Comparison of ENCODE assay signal across 9 mouse cellular contexts in the genomic region with DNA sequence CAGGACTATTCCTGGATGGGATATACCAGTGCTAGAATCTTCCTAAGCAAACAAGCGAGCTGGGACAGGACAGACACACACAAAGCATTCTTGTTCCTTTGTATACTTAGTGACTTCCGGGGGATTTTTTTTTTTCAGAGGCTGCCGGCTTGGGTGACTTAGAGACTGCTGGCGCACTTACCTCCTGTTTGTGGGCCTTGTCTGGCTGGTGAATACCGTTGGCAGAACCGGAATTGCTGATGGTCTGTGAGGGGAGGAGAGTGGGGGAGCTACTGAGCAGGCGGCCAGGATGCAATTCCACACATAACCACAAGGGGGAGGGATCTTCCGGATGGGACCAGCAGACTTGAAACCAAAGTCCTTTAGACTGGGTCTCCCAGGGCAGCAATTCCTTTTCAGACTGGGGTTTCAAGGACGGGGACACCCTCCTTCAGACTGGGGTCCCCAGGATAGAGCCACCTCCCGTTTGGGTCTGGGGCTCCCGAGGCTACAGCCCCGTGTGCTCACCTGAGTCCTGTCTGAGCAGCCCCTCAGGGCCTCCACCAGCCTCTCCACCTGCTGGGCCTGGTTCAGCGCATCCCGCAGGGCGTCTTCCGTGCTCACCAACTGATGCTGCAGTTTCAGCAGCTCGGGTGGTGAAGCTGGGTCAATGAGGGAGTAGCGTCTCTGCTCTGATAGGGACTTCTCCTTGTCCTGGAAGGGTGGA. TPM values are rescaled to one million over a fixed set of nuclear protein-coding genes. Genes with fewer than 3 reads are reported as not detected.
A peak's percentile ranks its signal among the peaks of the same experiment; 100 is the strongest.
DNase-seq lines count a peak whose midpoint lies in the region; ATAC-seq and TF ChIP-seq lines count a peak whose summit lies in the region.
"Had no signal": no experiment of that assay in that cellular context is flagged by ENCODE, and none has a peak within 500 bp of the region (broad histone marks: within the 10 kb centered on the region; RNA-seq: fewer than 3 reads in every experiment).

No protein-coding gene starts in this region.

- peak; percentile 98 to 99 for TF ChIP-seq CTCF in CH12.LX (conservative IDR thresholded peaks at IDR 0.05 in 1 of 2, IDR thresholded peaks at IDR 0.05 in 1 of 2; ENCODE audit: low read depth in 2 of 2, low read length in 2 of 2)

- in situ Hi-C loops in CH12.LX (cut with MboI; ENCODE audit: low pct_ligation_motif_present, low pct_unique_long_range_greater_than_20kb, low sequenced_read_pairs): loop anchor here (5.0 kb wide), 2 partner anchors 125 to 310 kb away; partner anchors contain the start of genes Gtf2ird2 and Lat2

- peaks cover 25 to 62% of the 10 kb centered on the region in 2 experiments for H3K4me1 ChIP-seq in CH12.LX (ENCODE audit: control insufficient read depth in 1 of 2, insufficient read depth in 2 of 2)
- no peaks in the 10 kb centered on the region for H3K4me1 ChIP-seq in forebrain, embryonic 11.5 days (replicated peaks; ENCODE audit: control insufficient read depth, insufficient read depth, low read length)
- H3K4me1 ChIP-seq in heart, embryonic 16.5 days (ENCODE audit: control insufficient read depth, insufficient read depth, low read length): peaks cover 2% of the 10 kb centered on the region; the same call in 1 of the 2 replicates
- H3K4me1 ChIP-seq in liver, embryonic 15.5 days (replicated peaks): peaks cover 24% of the 10 kb centered on the region
- peaks cover 13% of the 10 kb centered on the region for H3K4me1 ChIP-seq in neural tube, embryonic 15.5 days

- H3K4me2 ChIP-seq in CH12.LX (ENCODE audit: insufficient read depth, low read depth, poor library complexity, severe bottlenecking): peak overlapping the region; percentile 48
- no peak overlapping the region for H3K4me2 ChIP-seq in forebrain, embryonic 11.5 days (ENCODE audit: low read depth, low read length, severe bottlenecking)
- no peak overlapping the region for H3K4me2 ChIP-seq in heart, embryonic 16.5 days (ENCODE audit: low read depth, low read length)
- H3K4me2 ChIP-seq in liver, embryonic 15.5 days: 0 out of 2 replicates have a peak overlapping the region, but pooled peaks have one; percentile 23
- no peak overlapping the region for H3K4me2 ChIP-seq in neural tube, embryonic 15.5 days
- H3K4me2 ChIP-seq: limb, embryonic 15.5 days had no signal

- DNase-seq in CH12.LX (ENCODE audit: extremely low read depth): peak; percentile 95
- peak; percentile 85 for DNase-seq in c-Kit-positive CD71-negative TER-119-negative erythroid progenitor cells, embryonic 14.5 days (ENCODE audit: low read depth)
- peak; percentile 92 for DNase-seq in forebrain, embryonic 11.5 days (ENCODE audit: low spot score)
- DNase-seq in kidney, postnatal 25 days: peak; percentile 87 to 90
- DNase-seq in testis, postnatal 10 days (ENCODE audit: low spot score): peak; percentile 91

- dilution Hi-C loops in CH12.LX (cut with MboI; ENCODE audit: extremely low pct_ligation_motif_present, extremely low pct_unique_long_range_greater_than_20kb, low sequenced_read_pairs): no loop called here

- TF ChIP-seq POLR2A in CH12.LX (IDR thresholded peaks at IDR 0.05; ENCODE audit: low read depth, low read length): peak; percentile 52; the same call in 1 of the 2 replicates

- peak overlapping the region; percentile 40 for H3K27ac ChIP-seq in CH12.LX (ENCODE audit: insufficient read depth, low read depth)
- no peak overlapping the region for H3K27ac ChIP-seq in forebrain, embryonic 11.5 days (ENCODE audit: low read depth, low read length)
- peak overlapping the region; percentile 56; the same call in 1 of the 2 replicates for H3K27ac ChIP-seq in heart, embryonic 16.5 days (ENCODE audit: low read length)
- no peak overlapping the region for H3K27ac ChIP-seq in liver, embryonic 15.5 days (replicated peaks)
- peak overlapping the region; percentile 58 for H3K27ac ChIP-seq in neural tube, embryonic 15.5 days (replicated peaks)
- H3K27ac ChIP-seq: limb, embryonic 15.5 days had no signal

- no peaks in the 10 kb centered on the region for H3K79me2 ChIP-seq in CH12.LX (replicated peaks; ENCODE audit: control insufficient read depth, extremely low read depth, insufficient read depth, poor library complexity, severe bottlenecking)

- ATAC-seq in forebrain, embryonic 11.5 days (replicated peaks; ENCODE audit: low FRiP score): peak; percentile 52; the same call in 1 of the 2 replicates
- ATAC-seq in heart, embryonic 16.5 days (replicated peaks; ENCODE audit: extremely low read depth, insufficient read depth, low FRiP score): 0 out of 2 replicates have a peak, but pooled peaks have one; percentile 24
- ATAC-seq in liver, embryonic 15.5 days (ENCODE audit: insufficient read depth): no peak
- ATAC-seq in neural tube, embryonic 15.5 days (ENCODE audit: low FRiP score): no peak

- peak overlapping the region; percentile 45; the same call in 1 of the 2 replicates for H3K9ac ChIP-seq in CH12.LX (ENCODE audit: insufficient read depth, low read depth)
- H3K9ac ChIP-seq in forebrain, embryonic 11.5 days (ENCODE audit: low read length): no peak overlapping the region
- 0 out of 2 replicates have a peak overlapping the region, but pooled peaks have one; percentile 4 for H3K9ac ChIP-seq in heart, embryonic 16.5 days (ENCODE audit: low read length)
- no peak overlapping the region for H3K9ac ChIP-seq in liver, embryonic 15.5 days
- H3K9ac ChIP-seq in neural tube, embryonic 15.5 days (replicated peaks): no peak overlapping the region
- H3K9ac ChIP-seq: limb, embryonic 15.5 days had no signal

- peaks cover 0 to 57% of the 10 kb centered on the region in 2 experiments for H3K36me3 ChIP-seq in CH12.LX (replicated peaks in 1 of 2; ENCODE audit: control insufficient read depth in 1 of 2, insufficient read depth in 1 of 2, low read length in 1 of 2)
- peaks cover 6% of the 10 kb centered on the region; the same call in 1 of the 2 replicates for H3K36me3 ChIP-seq in forebrain, embryonic 11.5 days (ENCODE audit: control insufficient read depth, insufficient read depth, low read length)
- H3K36me3 ChIP-seq in heart, embryonic 16.5 days (ENCODE audit: control insufficient read depth, insufficient read depth): no peaks in the 10 kb centered on the region; the same call in 1 of the 2 replicates
- peaks cover 4% of the 10 kb centered on the region; the same call in 1 of the 2 replicates for H3K36me3 ChIP-seq in liver, embryonic 15.5 days (replicated peaks)
- peaks cover 70% of the 10 kb centered on the region for H3K36me3 ChIP-seq in neural tube, embryonic 15.5 days

- peak overlapping the region; percentile 5 to 34 (median 30) for H3K4me3 ChIP-seq in CH12.LX (replicated peaks in 1 of 3; ENCODE audit: low read depth in 2 of 3, low read length in 2 of 3, poor library complexity in 1 of 3)
- no peak overlapping the region for H3K4me3 ChIP-seq in forebrain, embryonic 11.5 days (ENCODE audit: low read depth, low read length)
- H3K4me3 ChIP-seq in heart, embryonic 16.5 days (ENCODE audit: low read length): no peak overlapping the region
- no peak overlapping the region for H3K4me3 ChIP-seq in liver, embryonic 15.5 days (replicated peaks)
- no peak overlapping the region for H3K4me3 ChIP-seq in neural tube, embryonic 15.5 days (replicated peaks)
- H3K4me3 ChIP-seq: limb, embryonic 15.5 days had no signal

- TF ChIP-seq RAD21 in CH12.LX (IDR thresholded peaks at IDR 0.05; ENCODE audit: low read depth, low read length): peak; percentile 24

- no peaks in the 10 kb centered on the region for H3K27me3 ChIP-seq in CH12.LX (replicated peaks)
- no peaks in the 10 kb centered on the region for H3K27me3 ChIP-seq in forebrain, embryonic 11.5 days (ENCODE audit: control insufficient read depth, insufficient read depth, low read length)
- H3K27me3 ChIP-seq in heart, embryonic 16.5 days (ENCODE audit: control insufficient read depth, insufficient read depth, low read length): no peaks in the 10 kb centered on the region
- no peaks in the 10 kb centered on the region for H3K27me3 ChIP-seq in liver, embryonic 15.5 days
- H3K27me3 ChIP-seq in neural tube, embryonic 15.5 days (replicated peaks): no peaks in the 10 kb centered on the region
- H3K27me3 ChIP-seq: limb, embryonic 15.5 days had no signal

- no peaks in the 10 kb centered on the region for H3K9me3 ChIP-seq in CH12.LX (replicated peaks; ENCODE audit: low read length)
- no peaks in the 10 kb centered on the region for H3K9me3 ChIP-seq in forebrain, embryonic 11.5 days (ENCODE audit: control insufficient read depth, low read length)
- H3K9me3 ChIP-seq in heart, embryonic 16.5 days (replicated peaks; ENCODE audit: control insufficient read depth, low read length): no peaks in the 10 kb centered on the region
- H3K9me3 ChIP-seq in liver, embryonic 15.5 days (replicated peaks): no peaks in the 10 kb centered on the region
- no peaks in the 10 kb centered on the region for H3K9me3 ChIP-seq in neural tube, embryonic 15.5 days (replicated peaks)
- H3K9me3 ChIP-seq: limb, embryonic 15.5 days had no signal

- TF ChIP-seq EP300 in CH12.LX (IDR thresholded peaks at IDR 0.05; ENCODE audit: low read length): peak; percentile 30; the same call in 1 of the 2 replicates

- 27% methylated on average over 18 of the region's 18 CpGs for WGBS in forebrain, embryonic 11.5 days
- 26% methylated on average over 18 of the region's 18 CpGs for WGBS in heart, embryonic 16.5 days
- 26% methylated on average over 18 of the region's 18 CpGs for WGBS in liver, embryonic 15.5 days (ENCODE audit: insufficient replicate concordance)
- 27% methylated on average over 18 of the region's 18 CpGs for WGBS in neural tube, embryonic 15.5 days

TF ChIP-seq in CH12.LX, 34 proteins besides CTCF, POLR2A, EP300 and RAD21 (continues in another document):
- TF ChIP-seq UBTF (IDR thresholded peaks at IDR 0.05; ENCODE audit: low read depth, low read length) (peak; percentile 69; the same call in 1 of the 2 replicates), ETS1 (conservative IDR thresholded peaks at IDR 0.05; ENCODE audit: low read depth, low read length) (peak; percentile 49; the same call in 1 of the 2 replicates), MEF2A (IDR thresholded peaks at IDR 0.05; ENCODE audit: borderline replicate concordance, low read depth, low read length) (peak; percentile 63; the same call in 1 of the 2 replicates), TBP (conservative IDR thresholded peaks at IDR 0.05; ENCODE audit: low read depth, low read length) (0 out of 2 replicates have a peak, but pooled peaks have one; percentile 49), JUN (IDR thresholded peaks at IDR 0.05; ENCODE audit: insufficient read depth, low read depth, low read length) (no peak), KAT2A (IDR thresholded peaks at IDR 0.05; ENCODE audit: insufficient replicate concordance, low read length) (0 out of 2 replicates have a peak, but pooled peaks have one; percentile 15)

RNA-seq across cellular contexts. Expression of gene Gtf2ird1, which starts 35.3 kb away (rescaled TPM):
- total RNA-seq in CH12.LX (2012; rRNA removed) (12.2 and 13.1 TPM in 2 replicates), CH12.LX (2014; rRNA removed) (12.8 and 13.3 TPM in 2 replicates)
- polyA plus RNA-seq in CH12.LX (2012; ENCODE audit: insufficient read length, low read depth): 32.0 and 39.0 TPM in 2 replicates
- polyA plus RNA-seq in forebrain, embryonic 11.5 days (2014; fragmentation: Nextera tagmentation; extraction: Ambion mirVana): 99.8 and 103 TPM in 2 replicates
- 48.2 and 50.7 TPM in 2 replicates for polyA plus RNA-seq in heart, embryonic 16.5 days (2015; fragmentation: Nextera tagmentation; extraction: Ambion mirVana)
- 10.2 and 14.2 TPM in 2 replicates for polyA plus RNA-seq in liver, embryonic 15.5 days (2015; fragmentation: Nextera tagmentation; extraction: Ambion mirVana)
- 62.6 and 64.9 TPM in 2 replicates for polyA plus RNA-seq in neural tube, embryonic 15.5 days (2015; fragmentation: Nextera tagmentation; extraction: Ambion mirVana)

Comparison
In these comparisons a context has a peak if more than half of its experiments do, and no peak if none do; other contexts are left out.
1. H3K27ac ChIP-seq: peak in CH12.LX (single experiment), heart, embryonic 16.5 days (single experiment) and neural tube, embryonic 15.5 days (single experiment); none in forebrain, embryonic 11.5 days (single experiment) and liver, embryonic 15.5 days (single experiment).
2. H3K4me2 ChIP-seq: peak in CH12.LX (single experiment) and liver, embryonic 15.5 days (single experiment); none in forebrain, embryonic 11.5 days (single experiment), heart, embryonic 16.5 days (single experiment) and neural tube, embryonic 15.5 days (single experiment).
3. H3K4me3 ChIP-seq: peak in CH12.LX (3 of 3); none in forebrain, embryonic 11.5 days (single experiment), heart, embryonic 16.5 days (single experiment), liver, embryonic 15.5 days (single experiment) and neural tube, embryonic 15.5 days (single experiment).
4. H3K9ac ChIP-seq: peak in CH12.LX (single experiment) and heart, embryonic 16.5 days (single experiment); none in forebrain, embryonic 11.5 days (single experiment), liver, embryonic 15.5 days (single experiment) and neural tube, embryonic 15.5 days (single experiment).
5. ATAC-seq: peak in forebrain, embryonic 11.5 days (single experiment) and heart, embryonic 16.5 days (single experiment); none in liver, embryonic 15.5 days (single experiment) and neural tube, embryonic 15.5 days (single experiment).
6. Peak in every context shown above with its lines, with median percentiles within 50 percentile points of each other: DNase-seq.